Mouse (Mus musculus): ENCODE results near the gene D630023F18Rik.

Gene D630023F18Rik

GRCm38 (mm10) chr1:65064201-65064600, 58.8 kb downstream of the D630023F18Rik start:
- H3K4me1 ChIP-seq (replicated peaks; ENCODE audit: low read depth, low read length), result peaks cover 13% of the 10 kb centered on the region
- H3K36me3 ChIP-seq (ENCODE audit: insufficient read depth, low read length), result no peaks in the 10 kb centered on the region
- peaks cover 4% of the 10 kb centered on the region; the same call in 1 of the 2 replicates for H3K27me3 ChIP-seq (ENCODE audit: insufficient read depth, low read length)
- peaks cover 27% of the 10 kb centered on the region for H3K9me3 ChIP-seq (ENCODE audit: low read length)
- no peak overlapping the region for H3K4me3 ChIP-seq (replicated peaks; ENCODE audit: low read length)
- TF ChIP-seq CTCF (conservative IDR thresholded peaks at IDR 0.05; ENCODE audit: low read length), result no peak
- no peak for TF ChIP-seq POU5F1 (IDR thresholded peaks at IDR 0.05; ENCODE audit: borderline replicate concordance, low read length)
- no peak for TF ChIP-seq NANOG (IDR thresholded peaks at IDR 0.05; ENCODE audit: borderline replicate concordance, low read length)

GRCm38 (mm10) chr1:65063352-65063751, 59.7 kb downstream of the D630023F18Rik start, which contains the start of gene Crygd:
Gene Crygd (minus strand): TSS chr1:65063452.
- peaks cover 4% of the 10 kb centered on the region; the same call in 1 of the 2 replicates for H3K27me3 ChIP-seq (ENCODE audit: insufficient read depth, low read length)

More at GRCm38 (mm10) chr1:65063352-65063751, 59.7 kb downstream of the D630023F18Rik start, which contains the start of gene Crygd:
- TF ChIP-seq NANOG (IDR thresholded peaks at IDR 0.05; ENCODE audit: borderline replicate concordance, low read length), result no peak
- TF ChIP-seq POU5F1 (IDR thresholded peaks at IDR 0.05; ENCODE audit: borderline replicate concordance, low read length), result no peak
- no peak for TF ChIP-seq CTCF (conservative IDR thresholded peaks at IDR 0.05; ENCODE audit: low read length)
- Histone ChIP-seq H3K36me3 (ENCODE audit: insufficient read depth, low read length) (no peaks in the 10 kb centered on the region), H3K9me3 (ENCODE audit: low read length) (peaks cover 27% of the 10 kb centered on the region), H3K4me3 (replicated peaks; ENCODE audit: low read length) (peak within 1 kb of the TSS; percentile 59), H3K4me1 (replicated peaks; ENCODE audit: low read depth, low read length) (peaks cover 7% of the 10 kb centered on the region)

Measured in E14TG2a.4 (cell line).